27 mouse cellular contexts compared by ENCODE assay signal in the genomic region with DNA sequence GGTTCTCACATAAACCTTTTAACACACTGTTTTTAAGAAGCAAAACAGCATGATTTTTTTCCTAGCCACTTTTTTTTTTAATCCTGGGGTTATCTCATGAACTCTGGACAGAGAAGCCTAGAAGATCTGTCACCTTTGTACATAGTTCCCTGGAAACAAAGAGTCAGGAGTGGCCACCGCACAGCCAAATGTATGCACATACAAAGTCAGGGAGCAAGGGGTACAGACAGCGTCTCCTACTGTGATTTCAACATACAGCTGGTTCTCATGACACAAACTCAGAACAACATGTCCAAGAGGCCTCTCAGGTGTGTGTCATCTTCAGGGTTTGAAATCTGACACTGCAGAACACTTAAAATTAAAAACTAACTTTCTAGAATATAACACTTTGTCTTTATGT.
DNase-seq lines count a peak whose midpoint lies in the region; ATAC-seq and TF ChIP-seq lines count a peak whose summit lies in the region.
"Had no signal": no experiment of that assay in that cellular context is flagged by ENCODE, and none has a peak within 500 bp of the region (broad histone marks: within the 10 kb centered on the region; RNA-seq: fewer than 3 reads in every experiment).

No protein-coding gene starts in this region.

- no peak for TF ChIP-seq CTCF in liver, adult 2 months (IDR thresholded peaks at IDR 0.05; ENCODE audit: low read depth, low read length)
- TF ChIP-seq CTCF in liver, postnatal 0 days (IDR thresholded peaks at IDR 0.05; ENCODE audit: low read depth): no peak
- TF ChIP-seq CTCF in hindbrain, postnatal 0 days (IDR thresholded peaks at IDR 0.05; ENCODE audit: low read depth): no peak

- no peaks in the 10 kb centered on the region for H3K9me3 ChIP-seq in liver, embryonic 11.5 days (ENCODE audit: control insufficient read depth, low read length)
- H3K9me3 ChIP-seq in liver, postnatal 0 days (ENCODE audit: low read length): no peaks in the 10 kb centered on the region
- no peaks in the 10 kb centered on the region for H3K9me3 ChIP-seq in hindbrain, postnatal 0 days (ENCODE audit: low read length)
- H3K9me3 ChIP-seq: embryonic facial prominence, embryonic 13.5 days; embryonic facial prominence, embryonic 15.5 days; forebrain, embryonic 10.5 days; forebrain, embryonic 12.5 days; G1E had no signal

- TF ChIP-seq POLR2A in liver, adult 2 months (IDR thresholded peaks at IDR 0.05; ENCODE audit: extremely low read depth, insufficient read depth, low read length): no peak

- DNase-seq in liver, adult 2 months (ENCODE audit: extremely low read depth, low read depth, low spot score): peak; percentile 63
- DNase-seq in liver, embryonic 11.5 days (ENCODE audit: low spot score): no peak
- DNase-seq in liver, postnatal 0 days: no peak
- DNase-seq in liver: no peak
- DNase-seq in hindbrain, postnatal 0 days (ENCODE audit: low spot score): no peak
- DNase-seq: adrenal gland, adult 8-10 months; adrenal gland, postnatal 14 days; B cell, adult 2 months; cerebellum, adult 11 months; cerebellum, adult 18-20 months; cerebellum, adult 8-10 months; cerebellum, adult 9-11 months; cerebellum, postnatal 14 days; cerebellum, postnatal 36 days; embryo, embryonic 11 days had no signal

- no peak for ATAC-seq in liver, embryonic 11.5 days (replicated peaks; ENCODE audit: low FRiP score)
- peak; percentile 68 for ATAC-seq in liver, postnatal 0 days
- ATAC-seq in hindbrain, postnatal 0 days: no peak
- ATAC-seq: activated CD4-positive, CD25-positive, alpha-beta regulatory T cell, adult 4 months; CD4-positive, CD25-positive, alpha-beta regulatory T cell, adult 4 months; forebrain, embryonic 14.5 days; forebrain, embryonic 16.5 days; Patski had no signal

- peak; percentile 64 for TF ChIP-seq EP300 in liver, postnatal 0 days (IDR thresholded peaks at IDR 0.05; ENCODE audit: low read depth)

- H3K9ac ChIP-seq in liver, adult 2 months (ENCODE audit: low read depth, low read length): no peak overlapping the region
- no peak overlapping the region for H3K9ac ChIP-seq in liver, embryonic 11.5 days (ENCODE audit: low read depth, low read length)
- H3K9ac ChIP-seq in liver, postnatal 0 days (replicated peaks): no peak overlapping the region
- H3K9ac ChIP-seq in hindbrain, postnatal 0 days (replicated peaks; ENCODE audit: low read length): no peak overlapping the region
- H3K9ac ChIP-seq: embryonic facial prominence, embryonic 13.5 days; embryonic facial prominence, embryonic 15.5 days; forebrain, embryonic 12.5 days had no signal

- no peaks in the 10 kb centered on the region for H3K79me2 ChIP-seq in liver, adult 2 months (ENCODE audit: control insufficient read depth, insufficient read depth, low read length)

- no peaks in the 10 kb centered on the region for H3K36me3 ChIP-seq in liver, adult 2 months (ENCODE audit: control insufficient read depth, insufficient read depth, low read length)
- no peaks in the 10 kb centered on the region for H3K36me3 ChIP-seq in liver, embryonic 11.5 days (ENCODE audit: control insufficient read depth, insufficient read depth, low read length)
- no peaks in the 10 kb centered on the region for H3K36me3 ChIP-seq in liver, postnatal 0 days (replicated peaks; ENCODE audit: insufficient read depth, low read length)
- H3K36me3 ChIP-seq in hindbrain, postnatal 0 days (ENCODE audit: insufficient read depth, low read length): no peaks in the 10 kb centered on the region
- H3K36me3 ChIP-seq: embryonic facial prominence, embryonic 13.5 days; embryonic facial prominence, embryonic 15.5 days; forebrain, embryonic 10.5 days; forebrain, embryonic 12.5 days; G1E had no signal

- H3K4me2 ChIP-seq in liver, embryonic 11.5 days: no peak overlapping the region
- no peak overlapping the region for H3K4me2 ChIP-seq in liver, postnatal 0 days (ENCODE audit: low read depth, low read length)
- no peak overlapping the region for H3K4me2 ChIP-seq in hindbrain, postnatal 0 days (ENCODE audit: low read depth, low read length)
- H3K4me2 ChIP-seq: embryonic facial prominence, embryonic 13.5 days; embryonic facial prominence, embryonic 15.5 days; forebrain, embryonic 12.5 days had no signal

- H3K4me1 ChIP-seq in liver, adult 2 months (ENCODE audit: control insufficient read depth, insufficient read depth, low read length): peaks cover 10% of the 10 kb centered on the region
- H3K4me1 ChIP-seq in liver, embryonic 11.5 days (replicated peaks; ENCODE audit: control insufficient read depth, insufficient read depth, low read length): no peaks in the 10 kb centered on the region
- H3K4me1 ChIP-seq in liver, postnatal 0 days (ENCODE audit: insufficient read depth): peaks cover 13% of the 10 kb centered on the region; the same call in 1 of the 2 replicates
- H3K4me1 ChIP-seq in hindbrain, postnatal 0 days (ENCODE audit: insufficient read depth, low read length): no peaks in the 10 kb centered on the region
- H3K4me1 ChIP-seq: forebrain, embryonic 12.5 days had no signal

- no peak overlapping the region for H3K4me3 ChIP-seq in liver, adult 2 months (ENCODE audit: insufficient read depth, low read depth, low read length)
- no peak overlapping the region for H3K4me3 ChIP-seq in liver, embryonic 11.5 days (ENCODE audit: low read depth, low read length)
- H3K4me3 ChIP-seq in liver, postnatal 0 days (ENCODE audit: low read depth, low read length): no peak overlapping the region
- no peak overlapping the region for H3K4me3 ChIP-seq in hindbrain, postnatal 0 days (ENCODE audit: low read length)
- H3K4me3 ChIP-seq: embryonic facial prominence, embryonic 13.5 days; embryonic facial prominence, embryonic 15.5 days; erythroblast, embryonic 14.5 days; forebrain, embryonic 10.5 days; forebrain, embryonic 12.5 days had no signal

- no peak overlapping the region for H3K27ac ChIP-seq in liver, adult 2 months (replicated peaks; ENCODE audit: insufficient read depth, low read depth, low read length)
- H3K27ac ChIP-seq in liver, embryonic 11.5 days (ENCODE audit: low read depth, low read length): no peak overlapping the region
- no peak overlapping the region for H3K27ac ChIP-seq in liver, postnatal 0 days (ENCODE audit: low read depth)
- H3K27ac ChIP-seq in hindbrain, postnatal 0 days: no peak overlapping the region
- H3K27ac ChIP-seq: embryonic facial prominence, embryonic 13.5 days; embryonic facial prominence, embryonic 15.5 days; forebrain, embryonic 10.5 days; forebrain, embryonic 12.5 days had no signal

- WGBS in liver, adult 2 months: 30% methylated on average over 2 of the region's 2 CpGs
- WGBS in liver, embryonic 11.5 days: 81% methylated on average over 2 of the region's 2 CpGs
- 66% methylated on average over 2 of the region's 2 CpGs for WGBS in liver, postnatal 0 days (ENCODE audit: insufficient replicate concordance)
- WGBS in hindbrain, postnatal 0 days: 85% methylated on average over 2 of the region's 2 CpGs

- H3K27me3 ChIP-seq in liver, adult 2 months (ENCODE audit: control insufficient read depth, insufficient read depth, low read length): no peaks in the 10 kb centered on the region
- no peaks in the 10 kb centered on the region for H3K27me3 ChIP-seq in liver, embryonic 11.5 days (replicated peaks; ENCODE audit: control insufficient read depth, insufficient read depth, low read length)
- H3K27me3 ChIP-seq in liver, postnatal 0 days (ENCODE audit: insufficient read depth, low read length): no peaks in the 10 kb centered on the region
- no peaks in the 10 kb centered on the region for H3K27me3 ChIP-seq in hindbrain, postnatal 0 days (ENCODE audit: insufficient read depth, low read length)
- H3K27me3 ChIP-seq: CH12.LX; embryonic facial prominence, embryonic 13.5 days; embryonic facial prominence, embryonic 15.5 days; forebrain, embryonic 12.5 days; Patski had no signal
